Mouse (Mus musculus) lung, postnatal 0 days (tissue): Measurements from ENCODE around the gene Snapc4. TPM values are rescaled to one million over a fixed set of nuclear protein-coding genes. Genes with fewer than 3 reads are reported as not detected.

Experiments
- ATAC-seq: fragments of 200-750 bp; cut with Nextera tagmentation; 2 replicates; pipeline ENCODE4 v1.8.0; 2017; ENCODE audit warnings: moderate library complexity
- DNase-seq: peaks from one replicate; pipeline ENCODE4 v3.0.0-alpha.2; 2016; ENCODE audit warnings: low spot score
- H3K27ac ChIP-seq: fragments of 300-500 bp; sonication (generic); 2 replicates; pipeline ENCODE4 v1.5.1; 2014; ENCODE audit warnings: antibody characterized with exemption, mild to moderate bottlenecking, low read length, mixed read lengths
- H3K27me3 ChIP-seq: fragments of 300-500 bp; sonication (generic); replicated peaks from 2 replicates; pipeline ENCODE4 v1.6.1; 2014; ENCODE audit warnings: low read length, mixed read lengths; ENCODE audit not compliant: insufficient read depth
- H3K36me3 ChIP-seq: fragments of 300-500 bp; sonication (generic); 2 replicates; pipeline ENCODE4 v1.6.1; 2014; ENCODE audit warnings: low read length, mixed read lengths; ENCODE audit not compliant: insufficient read depth
- H3K4me1 ChIP-seq: fragments of 300-500 bp; sonication (generic); 2 replicates; pipeline ENCODE4 v1.6.1; 2014; ENCODE audit warnings: antibody characterized with exemption, low read depth, low read length, mixed read lengths; ENCODE audit not compliant: insufficient read depth
- H3K4me2 ChIP-seq: fragments of 300-500 bp; sonication (generic); replicated peaks from 2 replicates; pipeline ENCODE4 v1.6.1; 2014; ENCODE audit warnings: low read depth, mild to moderate bottlenecking, low read length, moderate library complexity, mixed read lengths
- H3K4me3 ChIP-seq: fragments of 300-500 bp; sonication (generic); 2 replicates; pipeline ENCODE4 v1.5.1; 2014; ENCODE audit warnings: low read depth, low read length
- H3K9ac ChIP-seq: fragments of 300-500 bp; sonication (generic); replicated peaks from 2 replicates; pipeline ENCODE4 v1.6.1; 2014; ENCODE audit warnings: low read depth, mild to moderate bottlenecking
- H3K9me3 ChIP-seq: fragments of 300-500 bp; sonication (generic); 2 replicates; pipeline ENCODE4 v1.6.1; 2016; ENCODE audit warnings: low read length, mixed read lengths
- CTCF ChIP-seq: IDR thresholded peaks from 2 replicates; pipeline ENCODE4 v1.5.1; 2016; ENCODE audit warnings: antibody characterized with exemption, mild to moderate bottlenecking
- EP300 ChIP-seq: IDR thresholded peaks from 2 replicates; pipeline ENCODE4 v1.6.1; 2016; ENCODE audit warnings: antibody characterized with exemption, mild to moderate bottlenecking, control low read depth
- WGBS: fragments of 180-500 bp; shearing (Covaris S2); extraction: QIAGEN DNeasy Blood & Tissue Kit; methylation state at CpG from one replicate; pipeline ENCODE4 v1.1.7; 2014; 5-methylcytosine and 5-hydroxymethylcytosine counted together
- polyA plus RNA-seq: library from polyadenylated mRNA; unstranded; fragments of >200 nt; fragmentation: Nextera tagmentation; extraction: Ambion mirVana; gene quantifications from 2 replicates; pipeline ENCODE4 v1.2.1, GENCODE M21; 2015

The Snapc4 gene
- polyA plus RNA-seq, 1 experiment from 2014 or later = 7.4 TPM

DNA sequence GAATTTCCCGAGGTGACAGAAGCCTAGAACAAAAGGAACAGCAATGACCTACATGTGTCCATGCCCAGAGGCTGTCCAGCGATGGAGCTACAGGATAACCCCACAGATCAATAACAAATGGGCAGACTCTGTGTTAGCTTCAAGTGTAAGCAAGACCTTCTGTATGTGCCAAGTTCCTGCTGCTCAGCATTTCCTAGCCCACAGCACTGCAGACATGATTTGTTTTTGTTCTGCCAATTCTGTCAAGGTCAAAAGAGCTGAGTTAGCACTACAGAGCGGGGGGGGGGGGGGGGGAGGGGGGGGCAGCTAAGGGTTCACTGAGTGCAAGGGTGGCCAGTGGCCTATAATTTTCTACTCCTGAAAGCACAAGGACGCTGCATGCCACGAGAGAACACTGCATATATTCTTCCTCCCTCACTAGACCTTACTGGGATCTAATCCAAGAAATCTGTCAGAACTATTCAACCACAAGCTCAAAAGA is 30.5 kb upstream of the Snapc4 start:
- no peak overlapping the region for H3K4me3 ChIP-seq
- no peaks in the 10 kb centered on the region for H3K9me3 ChIP-seq
- TF ChIP-seq CTCF (no peak), EP300 (no peak)
- H3K36me3 ChIP-seq = peaks cover 24% of the 10 kb centered on the region
- no peak overlapping the region for H3K9ac ChIP-seq
- 55% methylated on average over 4 of the region's 5 CpGs for WGBS
- H3K27ac ChIP-seq = no peak overlapping the region
- H3K4me1 ChIP-seq = peaks cover 11% of the 10 kb centered on the region; the same call in 1 of the 2 replicates
- DNase-seq (peak; percentile 45), ATAC-seq (no peak)
- H3K4me2 ChIP-seq = no peak overlapping the region
- no peaks in the 10 kb centered on the region for H3K27me3 ChIP-seq

DNA sequence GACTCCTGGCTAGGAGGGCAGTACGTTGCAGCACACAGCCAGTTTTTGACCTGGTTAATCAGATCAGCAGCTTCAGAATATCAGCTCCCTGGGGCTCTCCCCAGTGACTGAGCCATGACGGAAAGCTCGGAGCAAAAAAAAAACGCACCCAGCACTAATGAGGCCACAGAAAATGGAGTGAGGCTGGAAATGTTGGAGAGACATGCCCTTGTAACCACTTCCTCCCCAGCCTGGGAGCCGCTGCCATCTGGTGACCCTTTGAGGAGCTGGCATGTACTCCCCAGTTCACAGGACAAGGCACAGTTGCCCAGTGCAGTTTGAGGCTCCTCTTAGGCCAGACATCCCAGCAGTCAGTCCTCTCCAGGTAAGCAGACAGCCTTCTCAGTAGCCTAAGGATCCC is 29.6 kb upstream of the Snapc4 start:
- Histone ChIP-seq H3K4me1 (peaks cover 11% of the 10 kb centered on the region; the same call in 1 of the 2 replicates), H3K27ac (no peak overlapping the region), H3K4me3 (no peak overlapping the region), H3K36me3 (peaks cover 15% of the 10 kb centered on the region; the same call in 1 of the 2 replicates), H3K4me2 (no peak overlapping the region), H3K9me3 (no peaks in the 10 kb centered on the region), H3K27me3 (no peaks in the 10 kb centered on the region), H3K9ac (no peak overlapping the region)
- TF ChIP-seq CTCF (peak; percentile 8; the same call in 1 of the 2 replicates), EP300 (no peak)
- WGBS = 76% methylated on average over 5 of the region's 5 CpGs
- ATAC-seq = no peak
- no peak for DNase-seq

GRCm38 (mm10) chr2:26409362-26409761 is 28.9 kb upstream of the Snapc4 start:
- Histone ChIP-seq H3K4me3 (peak overlapping the region; percentile 85; the same call in 1 of the 2 replicates), H3K27ac (0 out of 2 replicates have a peak overlapping the region, but pooled peaks have one; percentile 85), H3K4me1 (peaks cover 11% of the 10 kb centered on the region; the same call in 1 of the 2 replicates), H3K27me3 (no peaks in the 10 kb centered on the region), H3K4me2 (peak overlapping the region; percentile 79), H3K9me3 (no peaks in the 10 kb centered on the region), H3K9ac (peak overlapping the region; percentile 78; the same call in 1 of the 2 replicates), H3K36me3 (peaks cover 15% of the 10 kb centered on the region; the same call in 1 of the 2 replicates)
- ATAC-seq (no peak), DNase-seq (no peak)
- WGBS = 58% methylated on average over 3 of the region's 3 CpGs
- no peak for TF ChIP-seq CTCF
- no peak for TF ChIP-seq EP300

DNA sequence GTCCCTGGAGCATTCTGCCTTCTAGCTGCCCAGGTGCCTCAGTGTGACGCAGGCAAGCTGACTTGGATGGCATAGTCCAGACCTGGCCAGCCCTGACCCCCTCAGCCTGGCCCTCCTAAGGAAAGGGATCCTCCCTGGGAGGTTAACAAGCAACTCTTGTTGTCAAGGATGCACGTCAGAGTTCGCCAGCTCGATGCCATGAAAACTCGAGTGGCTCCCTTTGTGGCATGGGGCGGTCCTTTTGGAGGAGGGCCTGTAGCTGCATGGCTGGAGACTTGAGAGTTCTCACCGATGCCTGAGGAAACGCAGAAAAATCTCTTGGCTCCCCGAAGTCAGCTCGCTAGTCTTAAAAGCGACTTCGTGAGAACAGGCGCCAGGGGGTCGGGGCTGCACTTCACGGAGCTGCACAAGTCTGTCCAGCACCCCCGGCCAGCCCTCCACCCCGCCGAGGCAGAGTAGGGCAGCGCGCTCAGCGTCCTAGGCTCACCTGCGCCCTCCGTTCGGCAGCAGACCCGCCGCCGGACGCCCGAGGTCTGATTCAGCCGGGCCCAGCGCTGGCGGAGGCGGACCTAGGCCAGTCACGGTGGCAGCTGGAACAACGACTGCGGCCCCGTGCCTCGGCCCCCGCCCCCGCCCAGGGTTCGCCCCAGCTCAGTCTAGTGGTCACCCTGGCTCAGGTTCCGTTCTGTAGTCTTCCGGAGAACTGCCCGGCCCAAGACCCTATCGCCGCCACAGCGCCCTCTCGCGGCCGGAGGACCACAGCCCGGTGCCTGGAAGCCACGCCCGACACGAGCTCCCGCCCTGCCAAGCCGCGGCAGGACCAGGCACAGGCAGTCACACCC is 28.3 kb upstream of the Snapc4 start, which contains the start of gene Inpp5e:
Gene Inpp5e, minus strand, starts transcription at position 689 of the 842 bp plus-strand sequence.
- H3K4me2 ChIP-seq = peak within 1 kb of the TSS; percentile 79
- ATAC-seq (peak; percentile 96), DNase-seq (peak; percentile 97)
- peak within 1 kb of the TSS; percentile 85 for H3K4me3 ChIP-seq
- TF ChIP-seq EP300 = no peak
- peak; percentile 98 for TF ChIP-seq CTCF
- H3K36me3 ChIP-seq = peaks cover 15% of the 10 kb centered on the region; the same call in 1 of the 2 replicates
- H3K27me3 ChIP-seq = no peaks in the 10 kb centered on the region
- peaks cover 11% of the 10 kb centered on the region; the same call in 1 of the 2 replicates for H3K4me1 ChIP-seq
- under 1% methylated on average over 48 of the region's 57 CpGs for WGBS
- peak within 1 kb of the TSS; percentile 78 for H3K9ac ChIP-seq
- no peaks in the 10 kb centered on the region for H3K9me3 ChIP-seq
- H3K27ac ChIP-seq = peak within 1 kb of the TSS; percentile 85

DNA sequence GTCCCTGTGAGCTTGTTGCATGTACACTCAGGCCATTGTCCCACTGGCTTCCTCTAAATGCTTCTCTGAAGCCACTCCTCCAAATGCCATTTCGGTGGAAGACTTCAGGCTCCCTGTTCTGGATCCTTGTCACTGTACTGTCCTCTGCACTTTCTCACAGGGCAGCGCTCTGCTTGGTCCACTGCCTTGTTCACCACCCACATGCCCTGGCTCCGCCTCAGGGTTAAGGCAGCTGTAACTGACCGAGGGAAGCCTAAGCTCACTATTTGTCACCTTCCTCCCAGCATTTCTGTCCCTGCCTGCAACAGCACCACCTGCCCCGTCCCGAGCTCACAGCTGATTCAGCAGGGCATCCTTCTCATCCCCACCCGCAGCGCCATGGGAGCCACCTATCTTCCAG is 22.9 kb upstream of the Snapc4 start:
- Histone ChIP-seq H3K9me3 (no peaks in the 10 kb centered on the region), H3K27ac (no peak overlapping the region), H3K4me1 (peaks cover 8% of the 10 kb centered on the region; the same call in 1 of the 2 replicates), H3K36me3 (peaks cover 26% of the 10 kb centered on the region), H3K9ac (no peak overlapping the region), H3K4me3 (no peak overlapping the region), H3K27me3 (no peaks in the 10 kb centered on the region), H3K4me2 (no peak overlapping the region)
- no peak for DNase-seq
- WGBS = 77% methylated on average over 8 of the region's 8 CpGs
- no peak for TF ChIP-seq EP300
- TF ChIP-seq CTCF = no peak
- no peak for ATAC-seq

DNA sequence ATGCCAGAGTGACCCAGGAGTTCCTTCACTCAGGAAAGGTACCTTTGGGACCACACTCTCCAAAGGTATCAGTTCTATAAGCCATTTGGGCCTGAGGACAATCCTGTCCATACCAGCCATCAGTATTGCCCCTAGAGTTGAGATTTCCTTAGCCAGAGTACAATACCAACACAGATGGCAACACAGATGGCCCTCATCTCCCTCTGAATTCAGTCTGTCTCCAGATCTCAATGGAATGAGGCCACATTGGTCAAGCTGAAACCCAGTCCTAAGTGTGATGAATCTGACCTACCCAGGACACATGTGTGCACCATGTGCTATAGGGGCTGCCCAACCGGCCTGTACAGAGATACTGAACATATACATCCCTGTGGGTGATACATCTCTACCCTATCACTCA is 21.8 kb upstream of the Snapc4 start:
- Histone ChIP-seq H3K27me3 (no peaks in the 10 kb centered on the region), H3K36me3 (peaks cover 33% of the 10 kb centered on the region), H3K4me3 (no peak overlapping the region), H3K9ac (no peak overlapping the region), H3K27ac (no peak overlapping the region), H3K9me3 (no peaks in the 10 kb centered on the region), H3K4me2 (no peak overlapping the region), H3K4me1 (no peaks in the 10 kb centered on the region)
- WGBS = 86% methylated on average over 1 of the region's 1 CpGs
- ATAC-seq (no peak), DNase-seq (no peak)
- TF ChIP-seq EP300 = no peak
- TF ChIP-seq CTCF = no peak
